Mouse (Mus musculus) forebrain, embryonic 12.5 days (tissue): ENCODE measurements around the gene Cdc34b. TPM values are rescaled to one million over a fixed set of nuclear protein-coding genes. Genes with fewer than 3 reads are reported as not detected.

Source experiments
- polyA plus RNA-seq: library from polyadenylated mRNA; unstranded; fragments of >200 nt; fragmentation: Nextera tagmentation; extraction: Ambion mirVana; gene quantifications from 2 replicates; pipeline ENCODE4 v1.2.1, GENCODE M21; 2016

Gene Cdc34b
- polyA plus RNA-seq, 1 experiment from 2014 or later: 0.27 TPM

Other genes with a start within 250 kb of the Cdc34b start
- 0.52 and 0.97 TPM in 2 replicates for gene Epn3, start 241.8 kb upstream of the Cdc34b start, polyA plus RNA-seq
- 3.7 and 3.8 TPM in 2 replicates for gene Mycbpap, start 220.0 kb upstream of the Cdc34b start, polyA plus RNA-seq
- gene Rsad1, start 192.5 kb upstream of the Cdc34b start, polyA plus RNA-seq: 2.8 and 3.0 TPM in 2 replicates
- gene Chad, start 176.7 kb upstream of the Cdc34b start, polyA plus RNA-seq: 0.69 TPM in 1 of 2 replicates, not detected in the other
- 3.5 and 4.0 TPM in 2 replicates for gene Acsf2, start 139.9 kb upstream of the Cdc34b start, polyA plus RNA-seq
- 218 and 229 TPM in 2 replicates for gene Lrrc59, start 112.0 kb upstream of the Cdc34b start, polyA plus RNA-seq
- gene Mrpl27, start 88.0 kb upstream of the Cdc34b start, polyA plus RNA-seq: 125 and 136 TPM in 2 replicates
- gene Eme1, start 87.8 kb upstream of the Cdc34b start, polyA plus RNA-seq: 40.5 and 43.6 TPM in 2 replicates
- 13.6 and 17.4 TPM in 2 replicates for gene Xylt2, start 64.3 kb upstream of the Cdc34b start, polyA plus RNA-seq
- gene Gm11541, start 37.3 kb upstream of the Cdc34b start, polyA plus RNA-seq: not detected in 2 replicates
- not detected in 2 replicates for gene Tmem92, start 40.9 kb downstream of the Cdc34b start, polyA plus RNA-seq
- gene Col1a1, start 194.4 kb downstream of the Cdc34b start, polyA plus RNA-seq: 208 and 267 TPM in 2 replicates
- not detected in 2 replicates for gene Hils1, start 225.8 kb downstream of the Cdc34b start, polyA plus RNA-seq
- not detected in 2 replicates for gene Sgca, start 234.5 kb downstream of the Cdc34b start, polyA plus RNA-seq
- gene Ppp1r9b, start 249.3 kb downstream of the Cdc34b start, polyA plus RNA-seq: 16.6 and 17.7 TPM in 2 replicates